Mouse (Mus musculus): Measurements from ENCODE around the gene Osbpl8. TPM values are rescaled to one million over a fixed set of nuclear protein-coding genes. Genes with fewer than 3 reads are reported as not detected.

Osbpl8 gene
- polyA plus RNA-seq, 1 experiment: 166 TPM

- Histone ChIP-seq H3K4me1 (ENCODE audit: control insufficient read depth, insufficient read depth, low read length) (peaks cover 23% of the 10 kb centered on the region), H3K4me3 (ENCODE audit: insufficient read depth, low read length) (no peak overlapping the region), H3K27ac (ENCODE audit: insufficient read depth, low read depth, low read length) (no peak overlapping the region)
- TF ChIP-seq CTCF (IDR thresholded peaks at IDR 0.05; ENCODE audit: low read depth, low read length) (no peak), POLR2A (IDR thresholded peaks at IDR 0.05; ENCODE audit: borderline replicate concordance, low read depth, low read length) (no peak)
These were observed 83.6 kb downstream of the Osbpl8 start for GRCm38 (mm10) chr10:111248177-111248576.

DNA sequence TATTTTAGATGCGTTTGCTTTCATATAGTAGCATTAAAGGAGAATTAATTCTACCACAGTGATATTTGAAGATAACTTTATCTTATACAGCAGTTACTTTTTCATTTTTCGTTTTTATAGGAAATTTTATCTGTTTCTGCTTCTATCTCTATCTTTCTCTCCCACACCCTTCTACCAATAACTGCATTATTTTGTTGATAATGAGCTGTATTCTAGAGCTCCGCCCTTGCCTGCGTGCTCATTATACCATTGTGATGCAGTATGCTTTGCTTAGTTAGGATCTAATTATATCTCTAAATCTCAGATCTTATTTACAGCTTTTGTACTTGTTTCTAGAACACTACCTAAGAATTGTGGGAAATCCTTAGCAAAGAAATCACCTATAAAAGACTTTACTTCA, 85.6 kb downstream of the Osbpl8 start:
- peaks cover 19% of the 10 kb centered on the region for H3K4me1 ChIP-seq (ENCODE audit: control insufficient read depth, insufficient read depth, low read length)
- no peak for TF ChIP-seq CTCF (IDR thresholded peaks at IDR 0.05; ENCODE audit: low read depth, low read length)
- no peak for TF ChIP-seq POLR2A (IDR thresholded peaks at IDR 0.05; ENCODE audit: borderline replicate concordance, low read depth, low read length)
- H3K4me3 ChIP-seq (ENCODE audit: insufficient read depth, low read length): no peak overlapping the region
- no peak overlapping the region for H3K27ac ChIP-seq (ENCODE audit: insufficient read depth, low read depth, low read length)

- Histone ChIP-seq H3K27ac (ENCODE audit: insufficient read depth, low read depth, low read length) (peak overlapping the region; percentile 11; the same call in 1 of the 2 replicates), H3K4me1 (ENCODE audit: control insufficient read depth, insufficient read depth, low read length) (peaks cover 19% of the 10 kb centered on the region), H3K4me3 (ENCODE audit: insufficient read depth, low read length) (no peak overlapping the region)
- TF ChIP-seq POLR2A (IDR thresholded peaks at IDR 0.05; ENCODE audit: borderline replicate concordance, low read depth, low read length) (no peak), CTCF (IDR thresholded peaks at IDR 0.05; ENCODE audit: low read depth, low read length) (no peak)
These were observed 87.1 kb downstream of the Osbpl8 start for GRCm38 (mm10) chr10:111251666-111252065.

- Histone ChIP-seq H3K4me3 (ENCODE audit: insufficient read depth, low read length) (no peak overlapping the region), H3K4me1 (ENCODE audit: control insufficient read depth, insufficient read depth, low read length) (peaks cover 19% of the 10 kb centered on the region), H3K27ac (ENCODE audit: insufficient read depth, low read depth, low read length) (no peak overlapping the region)
- TF ChIP-seq CTCF (IDR thresholded peaks at IDR 0.05; ENCODE audit: low read depth, low read length): no peak
- TF ChIP-seq POLR2A (IDR thresholded peaks at IDR 0.05; ENCODE audit: borderline replicate concordance, low read depth, low read length): no peak
These were observed 90.7 kb downstream of the Osbpl8 start for GRCm38 (mm10) chr10:111255228-111255627.

DNA sequence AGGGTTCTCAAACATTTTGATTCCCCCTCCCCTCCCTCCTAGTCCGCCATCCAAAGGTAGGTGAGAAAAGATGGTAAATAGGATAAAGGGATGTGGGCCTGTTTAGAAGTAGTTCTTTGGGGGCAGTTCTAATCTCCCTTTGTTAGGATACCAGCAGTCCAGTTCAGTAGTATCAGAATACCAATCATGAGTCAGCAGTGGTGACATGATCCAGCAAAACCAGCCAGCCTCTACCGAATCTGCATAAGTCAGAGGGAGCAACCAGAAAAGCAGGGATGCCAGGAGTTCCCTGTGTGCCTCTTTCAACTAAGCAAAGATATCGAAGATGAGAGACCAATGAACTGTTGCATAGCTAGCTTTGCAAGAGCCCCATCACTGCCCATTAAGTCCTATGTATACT, 91.6 kb downstream of the Osbpl8 start:
- H3K27ac ChIP-seq (ENCODE audit: insufficient read depth, low read depth, low read length): no peak overlapping the region
- no peak overlapping the region for H3K4me3 ChIP-seq (ENCODE audit: insufficient read depth, low read length)
- no peak for TF ChIP-seq CTCF (IDR thresholded peaks at IDR 0.05; ENCODE audit: low read depth, low read length)
- no peak for TF ChIP-seq POLR2A (IDR thresholded peaks at IDR 0.05; ENCODE audit: borderline replicate concordance, low read depth, low read length)
- H3K4me1 ChIP-seq (ENCODE audit: control insufficient read depth, insufficient read depth, low read length): peaks cover 19% of the 10 kb centered on the region

DNA sequence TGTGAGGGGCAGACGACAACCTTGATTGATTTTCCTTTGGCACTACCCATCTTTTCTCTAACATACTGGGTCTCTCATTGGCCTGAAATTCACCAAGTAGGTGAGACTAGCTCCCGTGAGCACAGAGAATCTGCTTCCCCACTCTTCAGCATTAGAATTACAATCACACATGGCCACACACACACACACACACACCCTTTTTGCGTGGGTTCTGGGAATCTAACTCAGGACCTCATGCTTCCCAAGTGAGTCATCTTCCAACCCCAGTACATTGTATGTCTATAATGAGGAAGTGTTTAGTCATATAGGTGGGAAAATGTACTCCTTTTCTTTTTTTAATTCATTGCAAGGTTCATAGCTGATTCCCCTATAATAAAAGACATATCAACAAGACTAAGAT, 92.8 kb downstream of the Osbpl8 start:
- peaks cover 14% of the 10 kb centered on the region for H3K4me1 ChIP-seq (ENCODE audit: control insufficient read depth, insufficient read depth, low read length)
- no peak overlapping the region for H3K4me3 ChIP-seq (ENCODE audit: insufficient read depth, low read length)
- TF ChIP-seq POLR2A (IDR thresholded peaks at IDR 0.05; ENCODE audit: borderline replicate concordance, low read depth, low read length): no peak
- no peak for TF ChIP-seq CTCF (IDR thresholded peaks at IDR 0.05; ENCODE audit: low read depth, low read length)
- no peak overlapping the region for H3K27ac ChIP-seq (ENCODE audit: insufficient read depth, low read depth, low read length)

DNA sequence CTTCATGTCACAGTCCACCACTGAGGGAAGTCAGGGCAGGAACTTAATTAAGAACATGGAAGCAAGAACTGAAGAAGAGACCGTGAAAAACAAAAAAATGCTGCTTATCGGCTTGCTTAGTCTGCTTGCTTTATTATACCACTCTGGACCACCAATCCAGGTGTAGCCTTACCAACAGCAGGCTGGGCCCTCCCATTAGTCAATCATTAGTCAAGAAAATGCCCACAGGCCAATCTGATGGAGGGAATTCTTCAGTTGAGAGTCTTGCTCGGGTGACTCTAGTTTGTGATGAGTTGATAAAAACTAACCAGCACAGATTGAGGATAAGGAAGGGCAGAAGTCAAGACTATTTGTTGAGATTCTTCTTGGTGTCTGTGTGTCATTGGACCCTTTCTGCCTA, 93.7 kb downstream of the Osbpl8 start:
- Histone ChIP-seq H3K27ac (ENCODE audit: insufficient read depth, low read depth, low read length) (no peak overlapping the region), H3K4me1 (ENCODE audit: control insufficient read depth, insufficient read depth, low read length) (peaks cover 12% of the 10 kb centered on the region), H3K4me3 (ENCODE audit: insufficient read depth, low read length) (no peak overlapping the region)
- no peak for TF ChIP-seq CTCF (IDR thresholded peaks at IDR 0.05; ENCODE audit: low read depth, low read length)

GRCm38 (mm10) chr10:111271687-111272086, 107.1 kb downstream of the Osbpl8 start:
- H3K27ac ChIP-seq (ENCODE audit: insufficient read depth, low read depth, low read length): no peak overlapping the region
- no peak overlapping the region for H3K4me3 ChIP-seq (ENCODE audit: insufficient read depth, low read length)
- peaks cover 18% of the 10 kb centered on the region for H3K4me1 ChIP-seq (ENCODE audit: control insufficient read depth, insufficient read depth, low read length)
- TF ChIP-seq CTCF (IDR thresholded peaks at IDR 0.05; ENCODE audit: low read depth, low read length): no peak
- no peak for TF ChIP-seq POLR2A (IDR thresholded peaks at IDR 0.05; ENCODE audit: borderline replicate concordance, low read depth, low read length)

GRCm38 (mm10) chr10:111272905-111273304, 108.4 kb downstream of the Osbpl8 start:
- Histone ChIP-seq H3K4me3 (ENCODE audit: insufficient read depth, low read length) (no peak overlapping the region), H3K4me1 (ENCODE audit: control insufficient read depth, insufficient read depth, low read length) (peaks cover 18% of the 10 kb centered on the region), H3K27ac (ENCODE audit: insufficient read depth, low read depth, low read length) (peak overlapping the region; percentile 58)
- no peak for TF ChIP-seq POLR2A (IDR thresholded peaks at IDR 0.05; ENCODE audit: borderline replicate concordance, low read depth, low read length)
- no peak for TF ChIP-seq CTCF (IDR thresholded peaks at IDR 0.05; ENCODE audit: low read depth, low read length)

- Histone ChIP-seq H3K4me1 (ENCODE audit: control insufficient read depth, insufficient read depth, low read length) (peaks cover 18% of the 10 kb centered on the region), H3K27ac (ENCODE audit: insufficient read depth, low read depth, low read length) (peak overlapping the region; percentile 77), H3K4me3 (ENCODE audit: insufficient read depth, low read length) (no peak overlapping the region)
- TF ChIP-seq CTCF (IDR thresholded peaks at IDR 0.05; ENCODE audit: low read depth, low read length): no peak
These were observed 109.0 kb downstream of the Osbpl8 start for GRCm38 (mm10) chr10:111273463-111274088.

DNA sequence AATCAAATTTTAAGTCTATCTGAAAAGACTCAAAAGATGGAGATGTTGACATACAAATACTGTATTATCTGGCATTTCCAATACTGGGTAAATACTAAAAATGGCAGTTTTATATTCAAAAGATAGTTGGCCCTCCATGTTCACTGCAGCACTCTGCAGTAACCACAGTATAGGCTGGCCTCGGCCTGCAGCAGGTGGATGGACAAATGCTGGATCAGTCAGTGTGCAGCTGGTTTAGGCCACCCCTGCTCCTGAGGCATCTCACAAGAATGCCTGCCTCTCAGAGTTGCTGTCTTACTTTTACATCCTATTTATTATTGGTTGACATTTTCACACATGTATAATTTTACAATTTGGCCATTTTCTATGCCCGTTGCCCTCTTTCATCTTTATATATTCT, 111.3 kb downstream of the Osbpl8 start:
- no peak overlapping the region for H3K27ac ChIP-seq (ENCODE audit: insufficient read depth, low read depth, low read length)
- TF ChIP-seq CTCF (IDR thresholded peaks at IDR 0.05; ENCODE audit: low read depth, low read length): no peak
- TF ChIP-seq POLR2A (IDR thresholded peaks at IDR 0.05; ENCODE audit: borderline replicate concordance, low read depth, low read length): no peak
- no peak overlapping the region for H3K4me3 ChIP-seq (ENCODE audit: insufficient read depth, low read length)
- peaks cover 18% of the 10 kb centered on the region for H3K4me1 ChIP-seq (ENCODE audit: control insufficient read depth, insufficient read depth, low read length)
